ENCODE assay signal across 13 mouse cellular contexts in the genomic region with DNA sequence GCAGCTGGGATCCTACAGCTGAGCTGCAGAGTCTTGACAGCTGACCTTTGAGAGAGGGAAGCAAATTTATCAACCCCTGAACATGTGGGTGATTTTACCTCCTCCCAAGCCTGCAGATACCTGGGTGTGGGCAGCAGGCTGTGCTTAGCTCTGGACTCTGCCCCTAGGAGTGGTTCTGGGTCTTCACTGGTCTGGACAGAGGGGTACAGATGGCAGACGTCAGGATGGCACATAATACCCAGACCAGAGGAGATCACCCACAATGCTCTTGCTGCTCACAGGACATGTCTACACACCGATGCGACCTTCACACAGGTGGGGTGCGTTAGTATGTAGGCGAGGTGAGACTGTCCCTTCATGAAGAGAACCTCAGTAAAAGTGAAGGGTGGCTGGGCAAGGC. TPM values are rescaled to one million over a fixed set of nuclear protein-coding genes. Genes with fewer than 3 reads are reported as not detected.
DNase-seq lines count a peak whose midpoint lies in the region; ATAC-seq and TF ChIP-seq lines count a peak whose summit lies in the region.
"Had no signal": no experiment of that assay in that cellular context is flagged by ENCODE, and none has a peak within 500 bp of the region (broad histone marks: within the 10 kb centered on the region; RNA-seq: fewer than 3 reads in every experiment).

No protein-coding gene starts in this region.

- H3K27ac ChIP-seq in kidney, embryonic 14.5 days (ENCODE audit: low read depth, low read length) = no peak overlapping the region
- peak overlapping the region; percentile 93 for H3K27ac ChIP-seq in embryonic facial prominence, embryonic 10.5 days (replicated peaks)
- peak overlapping the region; percentile 89; the same call in 1 of the 2 replicates for H3K27ac ChIP-seq in limb, embryonic 10.5 days

- H3K4me1 ChIP-seq in kidney, embryonic 14.5 days (ENCODE audit: control insufficient read depth, insufficient read depth, low read length) = peaks cover 15% of the 10 kb centered on the region
- peaks cover 80% of the 10 kb centered on the region for H3K4me1 ChIP-seq in E14TG2a.4 (replicated peaks; ENCODE audit: low read depth, low read length)
- H3K4me1 ChIP-seq in embryonic facial prominence, embryonic 10.5 days = peaks cover 32% of the 10 kb centered on the region
- H3K4me1 ChIP-seq in limb, embryonic 10.5 days = peaks cover 33% of the 10 kb centered on the region

- H3K9ac ChIP-seq in kidney, embryonic 14.5 days (ENCODE audit: low read depth, low read length) = 0 out of 2 replicates have a peak overlapping the region, but pooled peaks have one; percentile 73

- 83% methylated on average over 5 of the region's 5 CpGs for WGBS in kidney, embryonic 14.5 days
- 92% methylated on average over 5 of the region's 5 CpGs for WGBS in embryonic facial prominence, embryonic 10.5 days
- 93% methylated on average over 5 of the region's 5 CpGs for WGBS in limb, embryonic 10.5 days

- no peak overlapping the region; the same call in 1 of the 2 replicates for H3K4me2 ChIP-seq in kidney, embryonic 14.5 days (replicated peaks; ENCODE audit: low read depth, low read length)

- no peaks in the 10 kb centered on the region for H3K27me3 ChIP-seq in kidney, embryonic 14.5 days (ENCODE audit: control insufficient read depth, insufficient read depth, low read length)
- no peaks in the 10 kb centered on the region for H3K27me3 ChIP-seq in E14TG2a.4 (ENCODE audit: insufficient read depth, low read length)
- no peaks in the 10 kb centered on the region for H3K27me3 ChIP-seq in embryonic facial prominence, embryonic 10.5 days (replicated peaks; ENCODE audit: low read depth, poor library complexity, severe bottlenecking)
- no peaks in the 10 kb centered on the region for H3K27me3 ChIP-seq in limb, embryonic 10.5 days (ENCODE audit: low read depth, poor library complexity, severe bottlenecking)

- no peaks in the 10 kb centered on the region for H3K9me3 ChIP-seq in kidney, embryonic 14.5 days (ENCODE audit: control insufficient read depth, low read length)
- no peaks in the 10 kb centered on the region for H3K9me3 ChIP-seq in E14TG2a.4 (ENCODE audit: low read length)
- H3K9me3 ChIP-seq in embryonic facial prominence, embryonic 10.5 days = no peaks in the 10 kb centered on the region
- no peaks in the 10 kb centered on the region for H3K9me3 ChIP-seq in limb, embryonic 10.5 days (replicated peaks)

- no peak for DNase-seq in kidney, adult 9 months
- DNase-seq in embryonic facial prominence, embryonic 10.5 days (ENCODE audit: low spot score) = no peak
- no peak for DNase-seq in limb, embryonic 10.5 days (ENCODE audit: low spot score)
- no peak for DNase-seq in right cerebral cortex, postnatal 36 days (ENCODE audit: low spot score in 2 of 2)
- DNase-seq in cerebellum, adult 18-20 months = no peak
- no peak for DNase-seq in gastrocnemius, postnatal 25 days
- DNase-seq: cerebellum, postnatal 10 days; gastrocnemius, postnatal 10 days; left cerebral cortex, postnatal 4 days; lung, postnatal 36 days had no signal

- H3K4me3 ChIP-seq in kidney, embryonic 14.5 days (ENCODE audit: low read length) = no peak overlapping the region
- peak overlapping the region; percentile 88; the same call in 1 of the 2 replicates for H3K4me3 ChIP-seq in E14TG2a.4 (replicated peaks; ENCODE audit: low read length)
- peak overlapping the region; percentile 70 for H3K4me3 ChIP-seq in embryonic facial prominence, embryonic 10.5 days
- 0 out of 2 replicates have a peak overlapping the region, but pooled peaks have one; percentile 62 for H3K4me3 ChIP-seq in limb, embryonic 10.5 days

- H3K36me3 ChIP-seq in kidney, embryonic 14.5 days (ENCODE audit: control insufficient read depth, insufficient read depth, low read length) = peaks cover 15% of the 10 kb centered on the region
- peaks cover 45% of the 10 kb centered on the region for H3K36me3 ChIP-seq in E14TG2a.4 (ENCODE audit: insufficient read depth, low read length)
- peaks cover 35% of the 10 kb centered on the region for H3K36me3 ChIP-seq in embryonic facial prominence, embryonic 10.5 days (replicated peaks)
- peaks cover 9% of the 10 kb centered on the region for H3K36me3 ChIP-seq in limb, embryonic 10.5 days

- no peak for TF ChIP-seq CTCF in E14TG2a.4 (conservative IDR thresholded peaks at IDR 0.05; ENCODE audit: low read length)

- no peak for ATAC-seq in kidney, embryonic 14.5 days (ENCODE audit: low FRiP score, low TSS enrichment)

RNA-seq across cellular contexts. Expression of gene Gpr137, which starts 7.3 kb away (rescaled TPM):
- 23.3 and 27.4 TPM in 2 replicates for polyA plus RNA-seq in kidney, embryonic 14.5 days (2014; fragmentation: Nextera tagmentation; extraction: Ambion mirVana)
- polyA plus RNA-seq in embryonic facial prominence, embryonic 10.5 days (2016; fragmentation: Nextera tagmentation; extraction: Ambion mirVana) = 26.9 and 27.5 TPM in 2 replicates
- 21.6 and 24.4 TPM in 2 replicates for polyA plus RNA-seq in limb, embryonic 10.5 days (2016; fragmentation: Nextera tagmentation; extraction: Ambion mirVana)
- total RNA-seq in gastrocnemius, postnatal 25 days (2021) = 10 to 100 TPM in 1 of 2 experiments, 1 to 10 TPM in 1; 9.5 to 10.9 TPM

RNA-seq across cellular contexts. Expression of gene Bad, which starts 7.9 kb away (rescaled TPM):
- 65.5 and 70.9 TPM in 2 replicates for polyA plus RNA-seq in kidney, embryonic 14.5 days (2014; fragmentation: Nextera tagmentation; extraction: Ambion mirVana)
- polyA plus RNA-seq in embryonic facial prominence, embryonic 10.5 days (2016; fragmentation: Nextera tagmentation; extraction: Ambion mirVana) = 53.4 and 55.1 TPM in 2 replicates
- polyA plus RNA-seq in limb, embryonic 10.5 days (2016; fragmentation: Nextera tagmentation; extraction: Ambion mirVana) = 51.8 and 55.3 TPM in 2 replicates
- total RNA-seq in gastrocnemius, postnatal 25 days (2021) = 10 to 100 TPM; 11.5 to 14.3 TPM

RNA-seq across cellular contexts. Expression of gene Kcnk4, which starts 15.2 kb away (rescaled TPM):
- polyA plus RNA-seq in kidney, embryonic 14.5 days (2014; fragmentation: Nextera tagmentation; extraction: Ambion mirVana) = 0.12 and 0.51 TPM in 2 replicates
- 0.23 TPM in 1 of 2 replicates, not detected in the other for polyA plus RNA-seq in embryonic facial prominence, embryonic 10.5 days (2016; fragmentation: Nextera tagmentation; extraction: Ambion mirVana)
- polyA plus RNA-seq in limb, embryonic 10.5 days (2016; fragmentation: Nextera tagmentation; extraction: Ambion mirVana) = 0.11 TPM in 1 of 2 replicates, not detected in the other
- total RNA-seq in gastrocnemius, postnatal 25 days (2021) = not detected
- total RNA-seq: gastrocnemius, postnatal 10 days; hematopoietic stem cell, adult 5-6 weeks had no signal

RNA-seq across cellular contexts. Expression of gene Catsperz, which starts 24.4 kb away (rescaled TPM):
- 2.1 and 3.8 TPM in 2 replicates for polyA plus RNA-seq in kidney, embryonic 14.5 days (2014; fragmentation: Nextera tagmentation; extraction: Ambion mirVana)
- 0.68 and 0.74 TPM in 2 replicates for polyA plus RNA-seq in embryonic facial prominence, embryonic 10.5 days (2016; fragmentation: Nextera tagmentation; extraction: Ambion mirVana)
- 0.76 and 0.93 TPM in 2 replicates for polyA plus RNA-seq in limb, embryonic 10.5 days (2016; fragmentation: Nextera tagmentation; extraction: Ambion mirVana)
- total RNA-seq in gastrocnemius, postnatal 25 days (2021) = not detected
- total RNA-seq: gastrocnemius, postnatal 10 days; hematopoietic stem cell, adult 5-6 weeks had no signal

RNA-seq across cellular contexts. Expression of gene Ppp1r14b, which starts 25.2 kb away (rescaled TPM):
- 202 and 254 TPM in 2 replicates for polyA plus RNA-seq in kidney, embryonic 14.5 days (2014; fragmentation: Nextera tagmentation; extraction: Ambion mirVana)
- polyA plus RNA-seq in embryonic facial prominence, embryonic 10.5 days (2016; fragmentation: Nextera tagmentation; extraction: Ambion mirVana) = 217 and 235 TPM in 2 replicates
- polyA plus RNA-seq in limb, embryonic 10.5 days (2016; fragmentation: Nextera tagmentation; extraction: Ambion mirVana) = 245 and 281 TPM in 2 replicates
- total RNA-seq in gastrocnemius, postnatal 25 days (2021) = 100 to 1,000 TPM; 113 to 131 TPM
